Mouse (Mus musculus) megakaryocyte-erythroid progenitor cell, adult 5-6 weeks (primary cell): ENCODE measurements around the gene Pnrc2. TPM values are rescaled to one million over a fixed set of nuclear protein-coding genes. Genes with fewer than 3 reads are reported as not detected.
A peak's percentile ranks its signal among the peaks of the same experiment; 100 is the strongest.

Experiments used
- ATAC-seq: replicated peaks from 2 replicates; pipeline ENCODE4 v1.8.0; 2016; ENCODE audit warnings: mild to moderate bottlenecking, inconsistent platforms; ENCODE audit not compliant: severe bottlenecking, poor library complexity, low FRiP score, low TSS enrichment
- total RNA-seq, 2 experiments: library from RNA; stranded (forward) in 1 of 2; stranded (reverse) in 1 of 2; fragments of 200-1000, 215-1000 nt in 1 of 2; fragments of >200 nt in 1 of 2; fragmentation: Nextera tagmentation in 1 of 2; gene quantifications; 2 replicates each; pipeline ENCODE4 v1.2.3; 2014 to 2017

Pnrc2 gene
- total RNA-seq, 2 experiments from 2014 or later, result 128 to 145 TPM

GRCm38 (mm10) chr4:135896157-135896556, 22.5 kb upstream of the Pnrc2 start:
- ATAC-seq, result 0 out of 2 replicates have a peak, but pooled peaks have one; percentile 11

- peak; percentile 27; the same call in 1 of the 2 replicates for ATAC-seq
Measured at GRCm38 (mm10) chr4:135895071-135895571, 21.5 kb upstream of the Pnrc2 start, which contains the start of gene Cnr2. Gene Cnr2, plus strand, starts transcription at chr4:135895394.

GRCm38 (mm10) chr4:135892884-135893283, 19.2 kb upstream of the Pnrc2 start:
- 0 out of 2 replicates have a peak, but pooled peaks have one; percentile 22 for ATAC-seq

- no peak for ATAC-seq
Measured at GRCm38 (mm10) chr4:135891539-135891938, 17.9 kb upstream of the Pnrc2 start.

- ATAC-seq, result peak; percentile 81
Measured at GRCm38 (mm10) chr4:135889884-135890283, 16.2 kb upstream of the Pnrc2 start.

GRCm38 (mm10) chr4:135889146-135889883, 15.7 kb upstream of the Pnrc2 start:
- no peak for ATAC-seq

- ATAC-seq, result no peak
Measured at GRCm38 (mm10) chr4:135888448-135889057, 14.9 kb upstream of the Pnrc2 start.

- no peak for ATAC-seq
Measured at GRCm38 (mm10) chr4:135886184-135886583, 12.5 kb upstream of the Pnrc2 start.

GRCm38 (mm10) chr4:135885676-135886075, 12.0 kb upstream of the Pnrc2 start:
- ATAC-seq, result no peak

GRCm38 (mm10) chr4:135884531-135884930, 10.9 kb upstream of the Pnrc2 start:
- no peak for ATAC-seq

- 0 out of 2 replicates have a peak, but pooled peaks have one; percentile 28 for ATAC-seq
Measured at GRCm38 (mm10) chr4:135883881-135884516, 10.3 kb upstream of the Pnrc2 start.

- no peak for ATAC-seq
Measured at GRCm38 (mm10) chr4:135883401-135883851, 9.8 kb upstream of the Pnrc2 start.

- ATAC-seq, result no peak
Measured at GRCm38 (mm10) chr4:135882023-135882422, 8.4 kb upstream of the Pnrc2 start.

- ATAC-seq, result no peak
Measured at GRCm38 (mm10) chr4:135880576-135880975, 6.9 kb upstream of the Pnrc2 start.

- ATAC-seq, result no peak
Measured at GRCm38 (mm10) chr4:135880018-135880417, 6.4 kb upstream of the Pnrc2 start.

GRCm38 (mm10) chr4:135879021-135879420, 5.4 kb upstream of the Pnrc2 start:
- no peak for ATAC-seq

- no peak for ATAC-seq
Measured at GRCm38 (mm10) chr4:135877742-135878141, 4.1 kb upstream of the Pnrc2 start.

- ATAC-seq, result peak; percentile 20
Measured at GRCm38 (mm10) chr4:135876583-135877020, 3.0 kb upstream of the Pnrc2 start.

- peak; percentile 57 for ATAC-seq
Measured at GRCm38 (mm10) chr4:135875991-135876582, 2.4 kb upstream of the Pnrc2 start.

- no peak for ATAC-seq
Measured at GRCm38 (mm10) chr4:135875546-135875945, 1.9 kb upstream of the Pnrc2 start.
